Mouse (Mus musculus) embryonic fibroblast, embryonic 13.5 days (primary cell): ENCODE measurements around the gene Adgra1. TPM values are rescaled to one million over a fixed set of nuclear protein-coding genes. Genes with fewer than 3 reads are reported as not detected.

Experiments
- H3K27ac ChIP-seq: 2 replicates; pipeline ENCODE4 v1.5.1; 2012; ENCODE audit warnings: low read length, control low read depth, inconsistent platforms; ENCODE audit not compliant: insufficient read depth
- H3K4me1 ChIP-seq: 2 replicates; pipeline ENCODE4 v1.6.1; 2011; ENCODE audit warnings: low read length; ENCODE audit not compliant: control insufficient read depth, insufficient read depth
- H3K4me3 ChIP-seq: 2 replicates; pipeline ENCODE4 v1.5.1; 2011; ENCODE audit warnings: mild to moderate bottlenecking, control low read depth, low read length; ENCODE audit not compliant: insufficient read depth
- CTCF ChIP-seq: IDR thresholded peaks from 2 replicates; pipeline ENCODE4 v1.5.1; 2011; ENCODE audit warnings: mild to moderate bottlenecking, control low read depth, low read length, moderate library complexity, borderline replicate concordance; ENCODE audit not compliant: insufficient read depth
- POLR2A ChIP-seq: IDR thresholded peaks from 2 replicates; pipeline ENCODE4 v1.6.1; 2011; ENCODE audit warnings: low read depth, mild to moderate bottlenecking, control low read depth, low read length, moderate library complexity
- polyA plus RNA-seq: library from polyadenylated mRNA; stranded (reverse); fragments of >200 nt; gene quantifications from 2 replicates; pipeline ENCODE4 v1.2.4, GENCODE M21; 2011; ENCODE audit warnings: low read depth; ENCODE audit not compliant: missing spikeins, insufficient read length

The Adgra1 gene
- polyA plus RNA-seq, 1 experiment: 1.0 TPM

- Histone ChIP-seq H3K4me1 (no peaks in the 10 kb centered on the region), H3K4me3 (no peak overlapping the region), H3K27ac (no peak overlapping the region)
- TF ChIP-seq POLR2A: no peak
Measured at GRCm38 (mm10) chr7:139813577-139814207, 20.3 kb upstream of the Adgra1 start.

GRCm38 (mm10) chr7:139822301-139823010, 11.5 kb upstream of the Adgra1 start:
- no peak for TF ChIP-seq CTCF
- no peak overlapping the region for H3K4me3 ChIP-seq
- H3K4me1 ChIP-seq: no peaks in the 10 kb centered on the region
- H3K27ac ChIP-seq: no peak overlapping the region

GRCm38 (mm10) chr7:139827687-139828086, 6.3 kb upstream of the Adgra1 start:
- no peaks in the 10 kb centered on the region for H3K4me1 ChIP-seq

GRCm38 (mm10) chr7:139833532-139833931, 442 bp upstream of the Adgra1 start:
- Histone ChIP-seq H3K4me1 (0 out of 2 replicates have a peak, but pooled peaks cover 5% of the 10 kb centered on the region), H3K4me3 (peak overlapping the region; percentile 7; the same call in 1 of the 2 replicates), H3K27ac (no peak overlapping the region)
- TF ChIP-seq CTCF (no peak), POLR2A (no peak)

More at GRCm38 (mm10) chr7:139827687-139828086, 6.3 kb upstream of the Adgra1 start:
- TF ChIP-seq POLR2A: no peak
- TF ChIP-seq CTCF: no peak
- Histone ChIP-seq H3K4me3 (no peak overlapping the region), H3K27ac (no peak overlapping the region)

- Histone ChIP-seq H3K27ac (no peak overlapping the region), H3K4me1 (peaks cover 7% of the 10 kb centered on the region; the same call in 1 of the 2 replicates), H3K4me3 (no peak overlapping the region)
- TF ChIP-seq POLR2A (no peak), CTCF (no peak)
Measured at GRCm38 (mm10) chr7:139835140-139836131, 1.5 kb downstream of the Adgra1 start.

GRCm38 (mm10) chr7:139840443-139841168, 6.6 kb downstream of the Adgra1 start:
- Histone ChIP-seq H3K4me1 (peaks cover 14% of the 10 kb centered on the region), H3K27ac (peak overlapping the region; percentile 12; the same call in 1 of the 2 replicates), H3K4me3 (no peak overlapping the region)
- no peak for TF ChIP-seq POLR2A
- no peak for TF ChIP-seq CTCF

- no peak overlapping the region for H3K27ac ChIP-seq
- H3K4me1 ChIP-seq: peaks cover 14% of the 10 kb centered on the region
- no peak overlapping the region for H3K4me3 ChIP-seq
- TF ChIP-seq CTCF (no peak), POLR2A (no peak)
Measured at GRCm38 (mm10) chr7:139842397-139842796, 8.4 kb downstream of the Adgra1 start.

- no peak for TF ChIP-seq POLR2A
- no peak for TF ChIP-seq CTCF
- Histone ChIP-seq H3K4me3 (no peak overlapping the region), H3K4me1 (peaks cover 14% of the 10 kb centered on the region), H3K27ac (no peak overlapping the region)
Measured at GRCm38 (mm10) chr7:139843140-139843539, 9.2 kb downstream of the Adgra1 start.

GRCm38 (mm10) chr7:139843776-139844175, 9.8 kb downstream of the Adgra1 start:
- TF ChIP-seq POLR2A: no peak
- TF ChIP-seq CTCF: no peak
- Histone ChIP-seq H3K4me3 (no peak overlapping the region), H3K4me1 (peaks cover 14% of the 10 kb centered on the region), H3K27ac (no peak overlapping the region)
